Mouse (Mus musculus): ENCODE measurements around the gene Il11ra1.
"Not testable (repeated sequence)": the region's sequence is repeated elsewhere in the genome, so short reads cannot be mapped to it uniquely, and the experiment has no call there.

Gene Il11ra1

DNA sequence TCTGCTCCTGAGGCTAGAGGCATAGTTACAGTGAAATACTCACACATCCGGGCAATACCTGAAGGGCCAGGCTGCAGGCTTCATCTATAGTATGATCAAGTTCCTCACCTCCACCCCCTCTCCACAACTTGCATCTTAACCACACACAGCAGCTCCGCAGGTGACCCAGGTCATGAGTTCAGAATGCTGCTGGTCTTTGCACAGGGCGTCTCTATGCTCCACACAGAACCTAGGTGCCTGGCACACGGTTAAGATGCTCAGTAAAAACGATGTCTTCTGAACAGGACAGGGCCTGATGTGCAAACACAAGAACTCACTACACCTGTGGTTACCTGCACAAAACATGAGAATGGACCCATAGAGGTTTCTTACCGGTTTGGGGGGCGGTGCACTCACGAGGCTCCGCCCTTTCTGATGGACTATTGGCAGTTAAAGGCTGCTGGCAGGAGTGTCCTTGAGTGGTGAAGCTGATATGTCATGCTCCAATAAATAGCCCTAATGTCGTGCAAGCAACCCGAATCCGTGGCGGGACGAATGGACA lies 55.1 kb downstream of the Il11ra1 start, which contains the start of gene Galt:
TSS of gene Galt (plus strand) at position 432 of the 541 bp plus-strand sequence.
- DNase-seq (ENCODE audit: low spot score), result peak; percentile 55

DNA sequence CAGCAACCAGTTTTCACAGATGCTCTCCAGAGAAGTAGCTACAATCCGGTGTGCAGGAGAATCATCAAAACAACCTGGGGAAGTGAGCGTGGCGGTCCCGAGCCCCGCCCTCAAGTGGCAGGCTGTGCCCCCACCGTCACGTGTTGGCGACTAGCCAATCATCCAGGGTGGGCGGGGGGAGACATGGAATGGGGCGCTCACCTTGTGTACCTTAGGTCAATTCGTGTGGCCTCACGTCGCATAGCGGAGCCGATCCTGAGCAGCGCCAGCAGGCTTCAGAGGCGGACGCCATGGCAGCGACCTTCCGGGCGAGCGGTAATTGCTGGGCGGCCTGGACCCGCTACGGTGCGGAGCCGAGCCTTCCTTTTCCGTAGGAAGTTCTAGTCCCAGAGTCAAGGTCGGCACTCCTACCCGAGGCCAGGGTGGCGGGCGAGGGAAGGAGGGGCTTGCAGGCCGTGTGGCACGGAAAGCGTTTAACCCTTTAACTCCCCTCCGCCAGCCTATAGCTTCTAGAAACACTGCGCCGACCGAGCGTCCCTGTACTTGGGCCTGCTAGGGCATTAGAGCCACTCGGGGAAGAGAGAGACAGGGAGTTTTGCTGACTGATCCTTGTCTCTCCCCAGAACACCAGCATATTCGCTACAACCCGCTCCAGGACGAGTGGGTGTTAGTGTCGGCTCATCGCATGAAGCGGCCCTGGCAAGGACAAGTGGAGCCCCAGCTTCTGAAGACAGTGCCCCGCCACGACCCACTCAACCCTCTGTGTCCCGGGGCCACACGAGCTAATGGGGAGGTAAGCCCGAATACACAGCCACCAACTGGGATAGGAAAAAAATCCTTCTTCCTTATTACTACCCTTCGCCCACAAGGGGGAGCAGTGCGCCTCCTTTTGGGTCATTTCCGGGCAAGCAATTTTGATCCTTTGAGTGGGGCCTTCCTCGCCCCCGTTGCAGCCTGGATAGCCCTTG lies 55.8 kb downstream of the Il11ra1 start, which contains the start of gene Sigmar1:
TSS of gene Sigmar1 (minus strand) at position 820 of the 968 bp plus-strand sequence.
- peak; percentile 84 for DNase-seq (ENCODE audit: low spot score)

DNA sequence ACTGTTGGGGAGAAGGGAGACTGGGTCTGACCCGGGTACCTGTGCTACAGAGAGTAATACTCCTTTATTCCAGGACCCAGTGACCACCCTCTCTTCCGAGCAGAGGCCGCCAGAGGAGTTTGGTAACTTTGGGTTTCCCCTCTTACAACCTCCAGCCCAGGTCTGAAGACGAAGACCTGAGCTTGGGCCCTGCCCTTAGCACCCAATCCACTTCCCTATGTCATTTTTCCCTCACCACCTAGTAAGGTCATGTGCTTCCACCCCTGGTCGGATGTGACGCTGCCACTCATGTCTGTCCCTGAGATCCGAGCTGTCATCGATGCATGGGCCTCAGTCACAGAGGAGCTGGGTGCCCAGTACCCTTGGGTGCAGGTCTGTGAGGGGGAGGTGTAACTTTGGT lies 56.7 kb downstream of the Il11ra1 start:
- DNase-seq (ENCODE audit: low spot score), result no peak

DNA sequence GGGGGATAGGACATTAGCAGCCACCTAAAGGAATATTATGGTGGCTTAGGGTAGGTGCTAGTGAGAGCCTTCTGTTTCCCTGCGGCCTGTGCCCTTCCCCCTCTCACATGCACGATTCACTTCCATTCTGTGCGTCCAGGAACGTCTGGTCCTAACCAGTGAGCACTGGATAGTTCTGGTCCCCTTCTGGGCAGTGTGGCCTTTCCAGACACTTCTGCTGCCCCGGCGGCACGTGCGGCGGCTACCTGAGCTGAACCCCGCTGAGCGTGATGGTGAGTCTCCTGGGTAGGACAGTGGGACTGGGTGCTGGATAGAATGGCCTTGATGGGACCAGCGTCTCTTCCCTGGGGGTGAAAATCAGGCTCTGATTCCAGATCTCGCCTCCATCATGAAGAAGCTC lies 57.5 kb downstream of the Il11ra1 start:
- DNase-seq (ENCODE audit: low spot score), result no peak

DNA sequence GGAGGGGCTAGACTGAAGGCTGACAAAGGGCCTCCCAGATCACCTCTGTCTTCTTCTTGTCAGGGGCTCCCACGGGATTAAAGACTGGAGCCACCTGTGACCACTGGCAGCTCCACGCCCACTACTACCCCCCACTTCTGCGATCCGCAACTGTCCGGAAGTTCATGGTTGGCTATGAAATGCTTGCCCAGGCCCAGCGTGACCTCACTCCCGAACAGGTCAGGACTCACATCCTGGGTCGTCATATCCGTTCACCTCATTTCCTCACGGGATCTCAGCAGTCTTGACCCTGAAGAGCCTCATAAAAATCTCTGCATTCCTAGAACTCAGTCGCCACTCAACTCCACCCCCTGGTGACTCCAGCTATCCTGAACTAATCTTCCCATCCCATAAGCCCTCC lies 58.2 kb downstream of the Il11ra1 start:
- no peak for DNase-seq (ENCODE audit: low spot score)

DNA sequence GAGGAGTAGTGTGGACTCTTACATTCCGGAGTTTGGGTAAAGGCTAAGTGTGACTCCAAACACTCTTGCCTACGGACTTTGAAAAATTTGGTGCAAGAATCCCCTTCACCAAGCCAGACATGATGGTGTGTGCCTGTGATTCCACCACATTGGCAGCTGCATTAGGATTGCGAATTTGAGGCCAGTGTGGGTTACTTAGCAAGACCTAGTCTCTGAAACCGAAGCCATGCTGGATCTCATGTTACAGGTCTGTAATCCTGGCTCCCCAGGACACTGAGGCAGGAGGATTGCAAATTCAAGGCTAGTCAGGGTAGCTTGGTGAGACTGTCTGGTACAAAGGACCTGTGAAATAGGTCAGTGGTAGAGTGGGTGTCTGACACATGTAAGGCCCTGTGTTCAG lies 58.9 kb downstream of the Il11ra1 start:
- no peak for DNase-seq (ENCODE audit: low spot score)

DNA sequence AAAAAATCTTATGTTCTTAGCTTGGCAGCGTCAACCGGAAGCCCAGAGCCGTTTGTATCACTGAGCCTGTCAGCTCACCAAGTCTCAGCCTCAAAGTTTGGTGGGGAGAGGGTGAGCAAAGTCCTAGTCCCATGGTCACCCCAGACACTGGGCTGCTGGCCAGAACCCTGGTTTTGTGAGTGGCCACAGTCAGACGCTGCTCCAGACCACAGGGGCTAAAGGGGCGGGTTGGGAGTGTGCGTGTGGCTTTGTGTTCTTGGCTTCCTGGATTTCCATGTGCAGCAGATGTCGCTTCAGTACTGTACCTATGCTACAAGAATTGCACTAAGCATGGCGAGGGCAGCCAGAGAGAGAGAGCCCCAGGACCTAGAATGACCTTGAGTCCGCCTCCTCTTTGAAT lies 59.4 kb downstream of the Il11ra1 start:
- DNase-seq (ENCODE audit: low spot score), result no peak

DNA sequence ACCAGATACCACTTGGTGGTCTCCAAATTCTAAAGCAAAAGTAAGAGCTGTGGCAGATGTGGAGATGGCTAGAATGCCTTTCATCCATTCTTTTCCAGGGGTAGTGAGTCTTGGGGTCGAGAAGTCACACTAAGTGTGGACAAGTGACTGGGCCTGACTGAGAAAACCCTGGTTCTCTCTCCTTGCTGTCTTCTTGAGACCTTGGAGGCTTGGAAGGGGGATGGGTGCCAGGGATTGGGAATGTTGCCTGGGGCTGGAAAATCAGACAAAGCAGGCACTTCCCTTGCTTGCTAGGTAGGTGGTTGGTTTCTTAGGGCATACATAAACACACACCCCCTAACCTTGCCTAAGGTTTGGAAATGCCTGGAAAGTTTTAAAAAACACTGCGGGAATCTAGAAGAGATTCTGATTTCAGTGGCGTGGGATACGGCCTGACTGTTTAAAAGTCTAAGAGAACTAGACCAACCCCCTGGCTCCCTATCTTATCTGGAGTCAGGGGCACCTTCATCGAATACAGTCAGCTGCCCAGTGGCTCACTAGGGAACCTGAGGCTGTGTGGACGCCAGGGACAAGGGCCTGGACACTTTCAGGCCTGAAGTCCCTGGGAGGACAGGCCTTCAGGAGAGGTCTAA lies 60.0 kb downstream of the Il11ra1 start:
- DNase-seq (ENCODE audit: low spot score), result no peak

DNA sequence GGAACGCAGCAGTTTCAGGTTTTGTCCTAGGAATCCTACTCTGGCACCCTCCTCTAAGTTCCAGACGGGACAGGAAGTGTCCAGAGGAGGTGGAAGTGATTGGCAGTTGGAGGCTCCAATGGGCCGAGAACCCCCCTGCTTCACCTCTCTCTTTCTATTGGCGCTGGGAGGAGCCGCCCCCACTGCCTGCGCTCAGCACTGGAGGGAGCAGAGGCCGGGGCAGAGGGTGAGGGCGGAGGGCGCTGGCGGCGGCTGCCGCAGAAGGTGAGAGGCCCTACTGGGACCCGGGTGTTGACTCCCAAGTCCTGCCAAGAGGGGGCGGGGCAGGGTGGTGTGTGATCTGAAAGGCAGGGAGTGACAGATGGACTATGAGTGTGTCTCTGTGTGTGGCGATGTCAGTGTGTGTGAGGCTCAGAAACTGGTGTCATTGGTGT lies 60.5 kb downstream of the Il11ra1 start:
- DNase-seq (ENCODE audit: low spot score), result peak; percentile 91

DNA sequence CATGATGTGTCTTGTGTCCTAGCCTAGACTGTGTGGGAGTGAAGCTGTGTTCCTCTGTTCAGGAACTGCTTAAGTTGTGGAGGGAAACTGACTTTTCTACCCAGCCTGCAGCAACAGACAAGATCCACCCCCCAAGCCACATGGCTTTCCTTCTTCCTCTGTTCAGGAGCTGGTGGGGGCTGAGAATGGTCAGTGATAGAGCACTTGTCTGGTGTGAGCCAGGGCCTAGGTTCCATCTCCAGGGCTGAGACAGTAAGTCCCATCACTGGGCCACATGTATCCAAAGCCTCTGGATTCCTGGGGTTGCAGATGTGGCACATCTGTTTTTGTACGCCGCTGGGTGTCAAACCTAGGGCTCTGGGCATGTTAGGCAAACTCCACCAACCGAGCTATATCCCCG lies 61.1 kb downstream of the Il11ra1 start:
- DNase-seq (ENCODE audit: low spot score), result no peak

DNA sequence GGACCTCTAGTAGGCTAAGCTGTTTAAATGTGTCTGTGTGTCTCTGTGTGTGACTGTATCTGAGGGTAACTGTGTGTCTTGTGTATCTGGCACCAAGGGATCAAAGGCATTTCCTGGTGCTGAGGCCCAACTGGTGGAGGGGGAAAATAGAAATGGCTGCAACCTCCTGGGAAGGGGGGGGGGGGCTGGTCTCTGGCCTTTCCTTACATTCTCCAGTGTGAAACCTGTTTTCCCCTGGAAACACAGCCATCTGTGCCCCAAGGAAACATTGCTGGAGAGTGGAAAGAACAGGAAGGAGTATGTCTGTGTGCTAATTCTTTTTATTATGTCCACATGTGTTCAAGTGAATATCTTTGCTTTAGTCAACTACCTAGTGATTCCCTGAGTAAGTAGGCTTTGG lies 61.9 kb downstream of the Il11ra1 start:
- DNase-seq (ENCODE audit: low spot score), result no peak

DNA sequence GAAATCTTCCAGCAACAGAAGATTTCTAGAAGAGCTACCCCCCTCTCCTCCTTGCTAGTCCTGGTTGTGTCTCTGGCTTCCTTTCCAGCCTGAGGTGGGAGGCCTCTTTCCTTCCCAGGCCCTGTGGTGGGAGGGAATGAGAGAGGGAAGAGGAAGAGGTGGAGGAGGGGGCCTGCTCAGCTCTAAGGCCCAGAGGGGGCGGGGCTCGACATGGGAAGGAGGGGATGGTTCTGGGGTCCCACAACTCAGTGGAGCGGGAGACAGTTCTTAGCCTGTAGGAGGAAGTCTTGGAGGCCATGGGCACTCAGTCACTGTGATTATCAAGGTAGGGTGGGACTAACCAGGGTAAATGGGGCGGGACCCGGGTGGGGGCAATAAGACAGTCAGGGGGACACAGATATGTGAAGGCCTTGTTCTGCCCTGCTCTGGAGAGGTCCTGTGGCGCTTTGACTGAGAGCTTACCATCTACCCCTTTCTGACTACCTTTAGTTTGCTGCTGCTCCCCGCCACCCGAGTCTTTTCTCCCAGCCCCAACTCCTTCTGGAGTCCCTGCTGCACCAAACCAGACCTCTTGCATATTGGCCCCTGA lies 62.4 kb downstream of the Il11ra1 start:
- DNase-seq (ENCODE audit: low spot score), result no peak

DNA sequence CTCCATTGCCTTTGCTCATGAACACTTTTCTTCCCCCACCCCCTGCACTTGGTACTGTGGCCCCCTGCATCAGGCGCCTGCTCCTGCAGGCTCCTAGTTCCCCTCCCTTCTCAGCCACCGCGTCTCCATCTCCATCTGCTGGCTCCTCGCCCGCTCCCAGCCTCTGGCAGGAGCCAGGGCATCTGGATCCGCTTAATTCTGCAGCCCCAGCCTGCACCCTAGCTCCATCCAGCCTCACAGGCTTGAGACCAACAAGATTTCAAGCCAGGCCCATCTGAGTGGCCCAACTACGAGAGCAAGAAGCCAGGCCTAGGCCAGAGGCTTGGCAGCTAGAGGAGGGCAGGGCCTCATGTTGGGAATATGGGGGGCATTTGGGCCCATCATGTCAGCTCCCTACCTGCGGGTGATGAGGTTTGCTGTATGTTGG lies 62.9 kb downstream of the Il11ra1 start:
- not testable (repeated sequence) for DNase-seq (ENCODE audit: low spot score)

DNA sequence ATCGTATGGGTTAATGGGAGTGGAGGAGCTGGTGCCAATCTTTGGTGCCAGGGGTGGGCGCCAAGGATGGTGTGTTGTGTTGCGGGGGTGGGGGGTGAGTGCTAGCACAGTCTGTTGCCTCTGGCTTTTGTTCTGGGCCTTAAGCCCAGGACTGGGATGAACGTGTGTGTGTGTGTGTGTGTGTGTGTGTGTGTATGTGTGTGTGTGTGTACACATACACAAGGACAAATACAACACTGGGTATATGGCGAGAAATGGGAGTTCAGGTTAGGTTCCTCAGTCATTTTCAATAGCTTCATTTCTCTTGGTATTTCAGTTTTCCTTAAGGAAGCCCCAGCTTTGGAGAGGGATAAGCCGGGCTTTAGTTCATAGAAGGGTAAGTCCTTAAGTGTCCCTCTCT lies 63.4 kb downstream of the Il11ra1 start:
- DNase-seq (ENCODE audit: low spot score), result not testable (repeated sequence)

DNA sequence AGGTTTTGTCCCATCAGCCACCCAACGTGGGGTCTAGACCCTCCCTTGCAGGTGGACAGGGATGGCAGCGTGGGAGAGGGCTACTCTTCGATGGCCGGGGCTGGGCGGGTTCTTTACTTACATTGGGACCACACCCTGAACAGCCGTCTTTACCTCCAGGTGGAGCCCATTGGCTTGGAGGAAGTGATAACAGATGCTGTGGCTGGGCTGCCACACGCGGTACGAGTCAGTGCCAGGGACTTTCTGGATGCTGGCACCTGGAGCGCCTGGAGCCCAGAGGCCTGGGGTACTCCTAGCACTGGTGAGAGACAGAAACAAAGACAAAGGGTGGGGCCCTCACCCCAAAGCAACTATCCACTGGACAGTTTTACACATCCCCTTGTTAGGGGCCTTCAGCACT lies 67.5 kb downstream of the Il11ra1 start:
- DNase-seq (ENCODE audit: low spot score), result not testable (repeated sequence)

DNA sequence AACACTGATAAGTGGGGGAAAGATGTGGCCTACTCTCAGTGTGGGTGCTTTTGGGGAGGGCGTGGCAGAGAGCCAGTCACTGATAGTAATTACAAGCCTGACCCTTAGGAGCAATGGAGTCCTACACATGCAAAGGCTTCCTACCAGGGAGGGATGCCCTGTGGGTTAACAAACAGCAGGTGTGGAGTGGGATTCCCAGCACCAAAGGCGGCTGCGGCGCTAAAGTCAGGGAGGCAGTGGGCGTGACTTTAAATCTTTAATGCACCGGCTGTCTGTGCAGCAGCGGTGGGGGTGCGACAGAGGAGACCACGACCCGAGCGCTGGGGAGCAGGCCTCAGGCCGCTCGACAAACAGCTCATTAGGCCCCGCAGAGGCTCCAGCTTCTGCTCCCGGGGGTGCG lies 73.2 kb downstream of the Il11ra1 start:
- DNase-seq (ENCODE audit: low spot score), result not testable (repeated sequence)

DNA sequence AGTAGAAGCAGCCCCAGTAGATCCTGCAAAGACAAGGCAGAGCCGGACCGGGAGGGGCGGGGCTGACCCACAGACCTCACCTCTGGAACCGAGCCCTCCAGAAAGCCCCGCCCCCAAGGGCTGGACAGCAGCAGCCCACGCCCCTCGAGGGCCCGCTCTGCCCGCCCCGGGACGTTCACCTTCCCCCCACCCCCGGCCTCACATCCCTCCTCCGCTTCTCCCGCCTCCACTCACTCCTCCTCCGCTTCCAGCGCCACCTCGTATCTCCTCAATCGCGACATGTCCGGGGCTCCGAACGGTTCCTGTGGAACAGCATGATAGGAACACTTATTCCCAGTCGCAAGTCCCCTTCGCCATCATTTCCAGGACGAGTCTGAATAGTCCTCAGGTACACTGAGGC lies 73.7 kb downstream of the Il11ra1 start:
- peak; percentile 74 for DNase-seq (ENCODE audit: low spot score)

DNA sequence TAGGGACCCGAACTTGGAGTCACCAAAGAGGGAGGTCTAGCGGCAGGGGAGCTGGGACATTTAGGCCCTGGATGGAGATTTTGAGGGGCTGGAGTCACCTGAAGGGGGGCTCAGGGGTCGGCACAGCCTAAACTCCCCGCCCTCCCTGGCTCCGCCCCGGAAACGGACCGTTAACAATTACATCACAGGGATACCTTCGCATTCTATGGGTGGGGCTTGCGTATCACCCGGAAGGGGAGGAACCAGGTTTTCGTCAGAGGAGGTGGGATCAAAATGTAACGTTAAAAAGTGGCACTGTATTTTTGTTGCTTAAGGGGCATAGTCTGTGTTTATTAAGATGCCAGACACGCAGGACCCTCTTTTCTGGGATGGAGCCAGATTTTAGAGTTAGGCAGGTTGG lies 74.2 kb downstream of the Il11ra1 start, which contains the start of gene Ccl27a:
TSS of gene Ccl27a (minus strand) at position 246 of the 400 bp plus-strand sequence.
- DNase-seq (ENCODE audit: low spot score), result peak; percentile 72

DNA sequence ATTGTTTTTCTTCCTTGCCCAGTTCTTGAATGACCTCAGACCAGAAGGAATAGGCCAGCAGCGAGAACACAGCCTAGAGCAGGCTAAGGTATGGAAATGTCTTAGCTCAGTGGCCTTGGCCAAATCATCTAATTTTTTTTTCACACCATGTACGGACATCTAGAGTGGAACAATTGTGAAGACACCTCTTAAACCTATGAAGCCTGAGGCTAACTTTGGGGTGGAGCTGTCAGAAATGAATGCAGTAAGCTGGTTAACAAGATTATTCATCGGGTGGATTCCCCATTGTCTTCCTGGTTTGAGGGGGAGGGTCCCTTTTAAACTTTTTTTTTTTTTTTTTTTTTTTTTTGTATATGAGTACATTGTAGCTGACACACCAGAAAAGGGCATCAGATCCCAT lies 74.7 kb downstream of the Il11ra1 start:
- DNase-seq (ENCODE audit: low spot score), result not testable (repeated sequence)

DNA sequence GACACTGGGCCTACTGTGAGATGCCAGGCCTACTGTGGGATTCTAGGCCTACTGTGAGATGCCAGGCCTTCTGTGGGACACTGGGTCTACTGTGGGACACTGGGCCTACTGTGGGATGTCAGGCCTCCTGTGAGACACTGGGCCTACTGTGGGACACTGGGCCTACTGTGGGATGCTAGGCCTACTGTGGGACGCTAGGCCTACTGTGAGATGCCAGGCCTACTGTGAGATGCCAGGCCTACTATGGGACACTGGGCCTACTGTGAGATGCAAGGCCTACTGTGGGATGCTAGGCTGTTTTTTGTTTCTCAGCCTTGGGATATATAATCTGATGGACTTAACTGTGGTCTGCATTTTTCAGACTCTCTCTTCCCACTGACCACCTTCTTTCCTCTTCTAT lies 76.1 kb downstream of the Il11ra1 start:
- DNase-seq (ENCODE audit: low spot score), result not testable (repeated sequence)

DNA sequence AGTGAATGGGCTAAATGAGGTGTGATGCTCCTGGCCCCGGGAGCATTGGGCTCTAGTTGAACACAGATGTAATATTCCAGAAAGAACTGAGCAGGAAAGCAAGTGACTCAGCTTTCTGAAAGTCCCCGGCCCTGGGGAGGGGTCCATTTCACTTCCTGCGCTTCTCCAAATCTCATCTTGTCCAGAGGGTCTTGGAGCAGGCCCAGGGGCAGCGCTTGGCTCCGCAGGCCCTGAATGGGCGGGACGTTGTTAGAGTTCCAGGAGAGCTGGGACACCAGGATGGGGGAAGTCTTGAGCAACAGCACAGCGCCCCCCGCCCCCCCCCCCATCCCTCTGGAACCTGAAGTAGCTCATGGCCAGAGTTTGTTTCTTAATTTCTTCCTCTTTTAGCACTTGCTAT lies 81.5 kb downstream of the Il11ra1 start:
- DNase-seq (ENCODE audit: low spot score), result not testable (repeated sequence)
